Mouse (Mus musculus) lung, postnatal 0 days (tissue): Measurements from ENCODE around the gene Sept5.

Experiments
- CTCF ChIP-seq: IDR thresholded peaks from 2 replicates; pipeline ENCODE4 v1.5.1; 2016; ENCODE audit warnings: antibody characterized with exemption, mild to moderate bottlenecking
- EP300 ChIP-seq: IDR thresholded peaks from 2 replicates; pipeline ENCODE4 v1.6.1; 2016; ENCODE audit warnings: antibody characterized with exemption, mild to moderate bottlenecking, control low read depth

DNA sequence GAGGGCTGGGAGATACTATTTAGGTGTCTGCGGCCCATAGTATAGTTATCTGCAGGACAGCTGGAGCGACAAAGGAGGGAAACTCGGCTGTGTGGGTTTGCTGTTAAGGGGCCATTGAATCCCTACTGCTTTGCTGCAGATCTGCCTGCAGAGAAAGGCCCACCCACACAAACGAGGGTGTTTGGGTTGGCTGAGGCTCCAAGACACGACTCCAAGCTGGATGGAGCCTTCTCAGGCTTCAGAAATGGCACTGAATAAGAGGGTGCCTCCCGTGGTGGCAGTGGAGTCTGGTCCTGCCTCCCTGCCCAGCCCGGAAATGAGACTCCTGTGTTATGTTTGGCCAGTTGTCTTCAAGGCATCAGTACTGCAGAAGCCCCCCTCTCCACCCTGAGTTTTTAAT is 12.5 kb upstream of the Sept5 start:
- TF ChIP-seq CTCF: no peak
- TF ChIP-seq EP300: no peak
